Mouse (Mus musculus): ENCODE results near the gene Igsf3. TPM values are rescaled to one million over a fixed set of nuclear protein-coding genes. Genes with fewer than 3 reads are reported as not detected.
"Not testable (repeated sequence)": the region's sequence is repeated elsewhere in the genome, so short reads cannot be mapped to it uniquely, and the experiment has no call there.

The Igsf3 gene
- polyA plus RNA-seq, 1 experiment: 0.63 TPM

GRCm38 (mm10) chr3:101408953-101409750, 32.3 kb downstream of the Igsf3 start:
- H3K27ac ChIP-seq (replicated peaks; ENCODE audit: low read depth, low read length): no peak overlapping the region
- 0 out of 2 replicates have a peak, but pooled peaks cover 2% of the 10 kb centered on the region for H3K4me1 ChIP-seq (ENCODE audit: control insufficient read depth, insufficient read depth, insufficient read length, low read length)
- no peak overlapping the region for H3K4me3 ChIP-seq (ENCODE audit: insufficient read depth, low read depth, low read length)

- H3K27ac ChIP-seq (replicated peaks; ENCODE audit: low read depth, low read length): no peak overlapping the region
- H3K4me3 ChIP-seq (ENCODE audit: insufficient read depth, low read depth, low read length): no peak overlapping the region
- no peaks in the 10 kb centered on the region for H3K4me1 ChIP-seq (ENCODE audit: control insufficient read depth, insufficient read depth, insufficient read length, low read length)
Measured at GRCm38 (mm10) chr3:101410202-101410601, 33.3 kb downstream of the Igsf3 start.

GRCm38 (mm10) chr3:101410745-101411144, 33.9 kb downstream of the Igsf3 start:
- H3K4me3 ChIP-seq (ENCODE audit: insufficient read depth, low read depth, low read length): no peak overlapping the region
- no peak overlapping the region for H3K27ac ChIP-seq (replicated peaks; ENCODE audit: low read depth, low read length)
- H3K4me1 ChIP-seq (ENCODE audit: control insufficient read depth, insufficient read depth, insufficient read length, low read length): no peaks in the 10 kb centered on the region

GRCm38 (mm10) chr3:101411626-101412025, 34.7 kb downstream of the Igsf3 start:
- Histone ChIP-seq H3K4me1 (ENCODE audit: control insufficient read depth, insufficient read depth, insufficient read length, low read length) (no peaks in the 10 kb centered on the region), H3K27ac (replicated peaks; ENCODE audit: low read depth, low read length) (no peak overlapping the region), H3K4me3 (ENCODE audit: insufficient read depth, low read depth, low read length) (no peak overlapping the region)

GRCm38 (mm10) chr3:101412115-101412514, 35.2 kb downstream of the Igsf3 start:
- Histone ChIP-seq H3K4me1 (ENCODE audit: control insufficient read depth, insufficient read depth, insufficient read length, low read length) (no peaks in the 10 kb centered on the region), H3K27ac (replicated peaks; ENCODE audit: low read depth, low read length) (no peak overlapping the region)

GRCm38 (mm10) chr3:101413013-101413412, 36.1 kb downstream of the Igsf3 start:
- H3K27ac ChIP-seq (replicated peaks; ENCODE audit: low read depth, low read length); H3K4me1 ChIP-seq (ENCODE audit: control insufficient read depth, insufficient read depth, insufficient read length, low read length); H3K4me3 ChIP-seq (ENCODE audit: insufficient read depth, low read depth, low read length): not testable (repeated sequence)

More at GRCm38 (mm10) chr3:101412115-101412514, 35.2 kb downstream of the Igsf3 start:
- no peak overlapping the region for H3K4me3 ChIP-seq (ENCODE audit: insufficient read depth, low read depth, low read length)

- no peak overlapping the region for H3K4me3 ChIP-seq (ENCODE audit: insufficient read depth, low read depth, low read length)
- no peak overlapping the region for H3K27ac ChIP-seq (replicated peaks; ENCODE audit: low read depth, low read length)
- no peaks in the 10 kb centered on the region for H3K4me1 ChIP-seq (ENCODE audit: control insufficient read depth, insufficient read depth, insufficient read length, low read length)
Measured at GRCm38 (mm10) chr3:101418740-101419652, 42.1 kb downstream of the Igsf3 start.

GRCm38 (mm10) chr3:101419653-101419994, 42.7 kb downstream of the Igsf3 start:
- Histone ChIP-seq H3K4me3 (ENCODE audit: insufficient read depth, low read depth, low read length) (no peak overlapping the region), H3K27ac (replicated peaks; ENCODE audit: low read depth, low read length) (no peak overlapping the region)

GRCm38 (mm10) chr3:101423188-101423587, 46.3 kb downstream of the Igsf3 start:
- Histone ChIP-seq H3K4me1 (ENCODE audit: control insufficient read depth, insufficient read depth, insufficient read length, low read length) (no peaks in the 10 kb centered on the region), H3K4me3 (ENCODE audit: insufficient read depth, low read depth, low read length) (no peak overlapping the region), H3K27ac (replicated peaks; ENCODE audit: low read depth, low read length) (no peak overlapping the region)

More at GRCm38 (mm10) chr3:101419653-101419994, 42.7 kb downstream of the Igsf3 start:
- H3K4me1 ChIP-seq (ENCODE audit: control insufficient read depth, insufficient read depth, insufficient read length, low read length): no peaks in the 10 kb centered on the region

GRCm38 (mm10) chr3:101424295-101424885, 47.5 kb downstream of the Igsf3 start:
- Histone ChIP-seq H3K4me1 (ENCODE audit: control insufficient read depth, insufficient read depth, insufficient read length, low read length) (no peaks in the 10 kb centered on the region), H3K4me3 (ENCODE audit: insufficient read depth, low read depth, low read length) (no peak overlapping the region), H3K27ac (replicated peaks; ENCODE audit: low read depth, low read length) (no peak overlapping the region)

- no peaks in the 10 kb centered on the region for H3K4me1 ChIP-seq (ENCODE audit: control insufficient read depth, insufficient read depth, insufficient read length, low read length)
- no peak overlapping the region for H3K27ac ChIP-seq (replicated peaks; ENCODE audit: low read depth, low read length)
- H3K4me3 ChIP-seq (ENCODE audit: insufficient read depth, low read depth, low read length): no peak overlapping the region
Measured at GRCm38 (mm10) chr3:101429982-101430754, 53.3 kb downstream of the Igsf3 start.

- Histone ChIP-seq H3K4me1 (ENCODE audit: control insufficient read depth, insufficient read depth, insufficient read length, low read length) (no peaks in the 10 kb centered on the region), H3K27ac (replicated peaks; ENCODE audit: low read depth, low read length) (no peak overlapping the region), H3K4me3 (ENCODE audit: insufficient read depth, low read depth, low read length) (no peak overlapping the region)
Measured at GRCm38 (mm10) chr3:101430755-101431115, 53.9 kb downstream of the Igsf3 start.

GRCm38 (mm10) chr3:101435672-101436071, 58.8 kb downstream of the Igsf3 start:
- no peak overlapping the region for H3K4me3 ChIP-seq (ENCODE audit: insufficient read depth, low read depth, low read length)
- no peaks in the 10 kb centered on the region for H3K4me1 ChIP-seq (ENCODE audit: control insufficient read depth, insufficient read depth, insufficient read length, low read length)
- H3K27ac ChIP-seq (replicated peaks; ENCODE audit: low read depth, low read length): no peak overlapping the region

GRCm38 (mm10) chr3:101436469-101436868, 59.6 kb downstream of the Igsf3 start:
- no peak overlapping the region for H3K4me3 ChIP-seq (ENCODE audit: insufficient read depth, low read depth, low read length)
- no peaks in the 10 kb centered on the region for H3K4me1 ChIP-seq (ENCODE audit: control insufficient read depth, insufficient read depth, insufficient read length, low read length)
- no peak overlapping the region for H3K27ac ChIP-seq (replicated peaks; ENCODE audit: low read depth, low read length)
